Mouse (Mus musculus) forebrain, embryonic 16.5 days (tissue): ENCODE data around the gene Coro2a. TPM values are rescaled to one million over a fixed set of nuclear protein-coding genes. Genes with fewer than 3 reads are reported as not detected.
"Not testable (repeated sequence)": the region's sequence is repeated elsewhere in the genome, so short reads cannot be mapped to it uniquely, and the experiment has no call there.

Source experiments
- ATAC-seq: fragments of 200-750 bp; cut with Nextera tagmentation; 2 replicates; pipeline ENCODE4 v1.8.0; 2017; ENCODE audit warnings: mild to moderate bottlenecking, moderate library complexity
- H3K27ac ChIP-seq: fragments of 300-500 bp; sonication (generic); 2 replicates; pipeline ENCODE4 v1.5.1; 2014; ENCODE audit warnings: low read length, control low read depth
- H3K27me3 ChIP-seq: fragments of 300-500 bp; sonication (generic); replicated peaks from 2 replicates; pipeline ENCODE4 v1.6.1; 2014; ENCODE audit warnings: low read length; ENCODE audit not compliant: control insufficient read depth, insufficient read depth
- H3K36me3 ChIP-seq: fragments of 300-500 bp; sonication (generic); 2 replicates; pipeline ENCODE4 v1.6.1; 2014; ENCODE audit not compliant: control insufficient read depth, insufficient read depth
- H3K4me1 ChIP-seq: fragments of 300-500 bp; sonication (generic); replicated peaks from 2 replicates; pipeline ENCODE4 v1.6.1; 2014; ENCODE audit warnings: low read length; ENCODE audit not compliant: control insufficient read depth, insufficient read depth
- H3K4me2 ChIP-seq: fragments of 300-500 bp; sonication (generic); 2 replicates; pipeline ENCODE4 v1.6.1; 2014; ENCODE audit warnings: mild to moderate bottlenecking, low read length, control low read depth
- H3K4me3 ChIP-seq: fragments of 300-500 bp; sonication (generic); replicated peaks from 2 replicates; pipeline ENCODE4 v1.5.1; 2014; ENCODE audit warnings: mild to moderate bottlenecking, low read length, control low read depth
- H3K9ac ChIP-seq: fragments of 300-500 bp; sonication (generic); replicated peaks from 2 replicates; pipeline ENCODE4 v1.6.1; 2014; ENCODE audit warnings: low read depth, low read length, control low read depth
- H3K9me3 ChIP-seq: fragments of 300-500 bp; sonication (generic); 2 replicates; pipeline ENCODE4 v1.6.1; 2016; ENCODE audit warnings: low read length; ENCODE audit not compliant: control insufficient read depth
- WGBS: fragments of 180-500 bp; shearing (Covaris S2); extraction: QIAGEN DNeasy Blood & Tissue Kit; methylation state at CpG from one replicate; pipeline ENCODE4 v1.1.7; 2014; 5-methylcytosine and 5-hydroxymethylcytosine counted together
- polyA plus RNA-seq: library from polyadenylated mRNA; unstranded; fragments of >200 nt; fragmentation: Nextera tagmentation; extraction: Ambion mirVana; gene quantifications from 2 replicates; pipeline ENCODE4 v1.2.1, GENCODE M21; 2015

Gene Coro2a
- polyA plus RNA-seq, 1 experiment from 2014 or later = 7.6 TPM

- no peaks in the 10 kb centered on the region for H3K9me3 ChIP-seq
- no peaks in the 10 kb centered on the region for H3K4me1 ChIP-seq
- no peak for ATAC-seq
- no peak overlapping the region for H3K4me3 ChIP-seq
- H3K9ac ChIP-seq = no peak overlapping the region
- no peaks in the 10 kb centered on the region for H3K36me3 ChIP-seq
- no peaks in the 10 kb centered on the region for H3K27me3 ChIP-seq
- 62% methylated on average over 6 of the region's 6 CpGs for WGBS
- H3K27ac ChIP-seq = no peak overlapping the region
- no peak overlapping the region for H3K4me2 ChIP-seq
Observed at GRCm38 (mm10) chr4:46634881-46635280, 32.9 kb upstream of the Coro2a start.

DNA sequence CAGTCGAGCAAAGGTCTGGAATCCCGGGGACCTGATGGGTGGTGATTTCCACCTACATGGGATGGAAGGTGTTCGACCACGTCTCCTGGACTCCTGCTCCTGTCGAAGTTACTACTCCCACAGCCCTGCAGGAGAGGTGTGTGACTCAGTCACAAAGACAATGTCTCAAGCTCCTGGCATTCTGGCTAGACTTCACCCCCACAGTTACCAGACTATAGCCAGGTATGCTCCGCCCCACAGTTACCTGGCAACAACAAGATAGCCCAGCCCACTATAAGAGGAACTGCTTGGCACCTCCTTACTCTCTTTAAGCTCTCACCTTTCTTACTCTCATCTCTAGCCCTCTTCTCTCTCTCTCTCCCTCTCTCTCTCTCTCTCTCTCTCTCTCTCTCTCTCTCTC, 31.6 kb upstream of the Coro2a start:
- not testable (repeated sequence) for ATAC-seq, H3K36me3 ChIP-seq

GRCm38 (mm10) chr4:46632465-46632864, 30.5 kb upstream of the Coro2a start:
- Histone ChIP-seq H3K27me3 (no peaks in the 10 kb centered on the region), H3K4me2 (no peak overlapping the region), H3K9me3 (no peaks in the 10 kb centered on the region), H3K36me3 (no peaks in the 10 kb centered on the region), H3K4me3 (no peak overlapping the region), H3K9ac (no peak overlapping the region), H3K27ac (no peak overlapping the region), H3K4me1 (no peaks in the 10 kb centered on the region)
- 74% methylated on average over 2 of the region's 2 CpGs for WGBS
- ATAC-seq = no peak

More for the DNA sequence above, 31.6 kb upstream of the Coro2a start:
- not testable (repeated sequence) for H3K27me3 ChIP-seq, H3K4me1 ChIP-seq, H3K4me3 ChIP-seq, H3K9ac ChIP-seq, H3K27ac ChIP-seq, H3K9me3 ChIP-seq, H3K4me2 ChIP-seq
- 72% methylated on average over 6 of the region's 6 CpGs for WGBS

DNA sequence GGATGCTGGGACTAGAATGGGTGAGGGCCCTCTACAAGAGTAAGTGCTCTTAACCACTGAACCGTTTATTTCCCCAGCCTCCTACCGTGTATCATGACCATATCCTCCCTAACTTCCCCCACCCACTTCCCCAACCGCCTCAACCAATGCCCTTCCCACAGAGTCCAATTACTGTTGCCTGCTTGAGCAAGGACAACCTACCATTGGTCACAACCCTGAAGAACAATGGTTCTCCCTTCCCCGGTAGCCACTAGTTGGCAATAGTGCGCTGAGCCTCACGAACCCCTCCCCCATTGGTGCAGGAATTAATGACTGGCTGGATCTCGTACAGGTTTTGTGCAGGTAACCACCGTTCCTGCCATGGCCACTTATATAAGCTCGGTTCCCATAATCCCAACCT, 28.4 kb upstream of the Coro2a start:
- Histone ChIP-seq H3K9me3 (no peaks in the 10 kb centered on the region), H3K4me3 (no peak overlapping the region), H3K4me1 (no peaks in the 10 kb centered on the region), H3K9ac (no peak overlapping the region), H3K27ac (no peak overlapping the region), H3K4me2 (no peak overlapping the region), H3K27me3 (no peaks in the 10 kb centered on the region), H3K36me3 (no peaks in the 10 kb centered on the region)
- ATAC-seq = no peak
- WGBS = 57% methylated on average over 9 of the region's 9 CpGs

DNA sequence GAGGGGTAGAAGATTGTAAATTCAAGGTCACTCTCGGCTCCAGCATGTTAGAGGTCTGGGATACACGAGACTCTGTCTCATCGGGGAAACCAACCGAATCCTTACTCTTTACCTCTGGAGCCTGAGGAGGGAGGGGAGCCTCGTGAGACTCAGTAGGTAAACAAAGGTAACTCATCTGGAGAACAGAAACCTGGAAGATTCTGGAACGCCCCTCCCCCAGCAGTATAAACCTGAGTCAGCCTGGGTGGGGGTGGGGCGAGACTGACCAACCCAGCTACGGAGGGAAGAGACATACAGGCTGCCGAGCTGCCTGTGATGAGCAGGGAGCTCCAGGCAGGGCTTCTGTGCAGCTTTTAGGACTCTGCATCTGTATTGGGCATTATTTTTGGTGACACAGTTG, 26.9 kb upstream of the Coro2a start:
- no peak for ATAC-seq
- H3K27me3 ChIP-seq = no peaks in the 10 kb centered on the region
- WGBS = 60% methylated on average over 9 of the region's 9 CpGs
- no peaks in the 10 kb centered on the region for H3K36me3 ChIP-seq
- H3K4me3 ChIP-seq = no peak overlapping the region
- H3K9me3 ChIP-seq = no peaks in the 10 kb centered on the region
- H3K9ac ChIP-seq = no peak overlapping the region
- H3K27ac ChIP-seq = no peak overlapping the region
- no peak overlapping the region for H3K4me2 ChIP-seq
- H3K4me1 ChIP-seq = 0 out of 2 replicates have a peak, but pooled peaks cover 5% of the 10 kb centered on the region

DNA sequence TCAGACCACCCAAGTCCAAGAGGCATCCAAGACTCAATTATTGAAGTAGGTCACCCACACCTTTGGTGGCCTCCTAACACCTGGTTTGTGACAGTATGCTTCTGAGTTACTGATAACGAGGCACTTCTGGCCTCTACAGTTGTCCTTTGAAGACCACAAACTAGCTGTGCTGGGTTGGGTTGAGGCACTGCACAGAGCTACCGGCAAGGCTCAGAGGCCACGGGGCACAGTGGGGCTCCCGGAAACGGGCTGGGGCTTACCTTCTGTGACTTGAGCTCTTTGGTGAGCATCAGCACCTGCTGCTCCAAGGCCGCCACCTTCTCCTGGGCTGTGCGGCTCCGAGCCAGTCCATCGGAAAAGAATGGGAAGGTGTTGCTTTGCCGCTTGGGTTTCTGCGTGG, 26.1 kb upstream of the Coro2a start:
- no peaks in the 10 kb centered on the region for H3K27me3 ChIP-seq
- WGBS = 83% methylated on average over 11 of the region's 11 CpGs
- ATAC-seq = no peak

GRCm38 (mm10) chr4:46625101-46625500, 23.1 kb upstream of the Coro2a start:
- no peak overlapping the region for H3K4me3 ChIP-seq
- 0 out of 2 replicates have a peak, but pooled peaks have one; percentile 26 for ATAC-seq
- no peak overlapping the region for H3K9ac ChIP-seq
- no peaks in the 10 kb centered on the region; the same call in 1 of the 2 replicates for H3K27me3 ChIP-seq
- H3K4me1 ChIP-seq = peaks cover 5% of the 10 kb centered on the region; the same call in 1 of the 2 replicates
- no peaks in the 10 kb centered on the region for H3K9me3 ChIP-seq
- 69% methylated on average over 10 of the region's 10 CpGs for WGBS
- no peaks in the 10 kb centered on the region for H3K36me3 ChIP-seq
- no peak overlapping the region for H3K4me2 ChIP-seq
- no peak overlapping the region for H3K27ac ChIP-seq

More for the DNA sequence above, 26.1 kb upstream of the Coro2a start:
- 0 out of 2 replicates have a peak, but pooled peaks cover 5% of the 10 kb centered on the region for H3K4me1 ChIP-seq
- no peak overlapping the region for H3K9ac ChIP-seq
- no peak overlapping the region for H3K4me3 ChIP-seq
- H3K27ac ChIP-seq = no peak overlapping the region
- H3K36me3 ChIP-seq = no peaks in the 10 kb centered on the region
- H3K4me2 ChIP-seq = no peak overlapping the region
- H3K9me3 ChIP-seq = no peaks in the 10 kb centered on the region

DNA sequence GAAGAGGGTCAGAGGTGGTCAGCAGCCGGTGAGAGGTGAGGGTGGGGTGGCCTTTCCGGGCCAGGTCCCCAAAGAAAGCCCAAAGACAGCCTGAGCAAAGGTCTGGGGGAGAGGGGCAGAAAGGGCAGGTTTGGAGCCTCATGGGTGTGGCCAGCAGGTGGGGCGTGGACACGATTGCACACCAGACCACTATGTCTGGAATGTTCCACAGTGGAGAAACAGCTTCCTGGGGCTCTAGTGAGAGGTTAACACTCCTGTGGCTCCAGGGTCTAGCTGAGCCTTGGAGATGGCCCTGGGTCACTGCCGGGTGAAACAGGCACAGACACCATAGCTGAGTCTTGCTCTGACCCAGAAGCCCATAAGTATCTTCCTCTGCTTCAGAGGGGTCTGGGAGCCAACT, 21.0 kb upstream of the Coro2a start:
- Histone ChIP-seq H3K4me3 (no peak overlapping the region), H3K27me3 (no peaks in the 10 kb centered on the region; the same call in 1 of the 2 replicates), H3K36me3 (no peaks in the 10 kb centered on the region), H3K4me2 (no peak overlapping the region), H3K27ac (no peak overlapping the region), H3K9ac (no peak overlapping the region), H3K4me1 (peaks cover 5% of the 10 kb centered on the region; the same call in 1 of the 2 replicates), H3K9me3 (no peaks in the 10 kb centered on the region)
- 84% methylated on average over 5 of the region's 5 CpGs for WGBS
- no peak for ATAC-seq

GRCm38 (mm10) chr4:46620946-46621345, 18.9 kb upstream of the Coro2a start:
- Histone ChIP-seq H3K27ac (no peak overlapping the region), H3K36me3 (no peaks in the 10 kb centered on the region), H3K27me3 (no peaks in the 10 kb centered on the region; the same call in 1 of the 2 replicates), H3K9ac (no peak overlapping the region), H3K9me3 (no peaks in the 10 kb centered on the region), H3K4me3 (no peak overlapping the region), H3K4me1 (peaks cover 5% of the 10 kb centered on the region; the same call in 1 of the 2 replicates), H3K4me2 (no peak overlapping the region)
- WGBS = 80% methylated on average over 8 of the region's 8 CpGs
- ATAC-seq = no peak

GRCm38 (mm10) chr4:46620330-46620729, 18.3 kb upstream of the Coro2a start:
- Histone ChIP-seq H3K9ac (no peak overlapping the region), H3K36me3 (no peaks in the 10 kb centered on the region), H3K27ac (no peak overlapping the region), H3K9me3 (no peaks in the 10 kb centered on the region), H3K4me2 (no peak overlapping the region), H3K4me1 (peaks cover 5% of the 10 kb centered on the region; the same call in 1 of the 2 replicates), H3K4me3 (no peak overlapping the region), H3K27me3 (no peaks in the 10 kb centered on the region; the same call in 1 of the 2 replicates)
- 3% methylated on average over 22 of the region's 23 CpGs for WGBS
- no peak for ATAC-seq
